14 mouse cellular contexts compared by ENCODE assay signal in genomic region chr19:28383425-28383824, GRCm38 (mm10).
"Had no signal": no experiment of that assay in that cellular context is flagged by ENCODE, and none has a peak within 500 bp of the region (broad histone marks: within the 10 kb centered on the region; RNA-seq: fewer than 3 reads in every experiment).

No protein-coding gene starts in this region.

- H3K4me3 ChIP-seq: left cerebral cortex, adult 2 months; liver, embryonic 13.5 days; megakaryocyte, embryonic 14.5 days; midbrain, embryonic 12.5 days had no signal

- DNase-seq: kidney, adult 18-20 months; kidney, adult 9 months; kidney, postnatal 14 days; kidney, postnatal 4 days; layer of hippocampus, postnatal 36 days; liver, embryonic 13.5 days; lung, adult 2 months; thymus, adult 18-20 months; thymus, postnatal 36 days had no signal

- H3K9me3 ChIP-seq: liver, embryonic 13.5 days; midbrain, embryonic 12.5 days had no signal

- H3K27me3 ChIP-seq: liver, embryonic 13.5 days; megakaryocyte, embryonic 14.5 days had no signal

- ATAC-seq: inflammation-experienced regulatory T-cells, adult 6 months; intestine, embryonic 16.5 days had no signal

- H3K36me3 ChIP-seq: liver, embryonic 13.5 days; midbrain, embryonic 12.5 days had no signal

- H3K4me2 ChIP-seq: liver, embryonic 13.5 days; midbrain, embryonic 12.5 days had no signal

- H3K4me1 ChIP-seq: liver, embryonic 13.5 days; megakaryocyte, embryonic 14.5 days had no signal

- H3K9ac ChIP-seq: liver, embryonic 13.5 days; midbrain, embryonic 12.5 days had no signal

- H3K27ac ChIP-seq: liver, embryonic 13.5 days; midbrain, embryonic 12.5 days had no signal
